Mouse (Mus musculus) midbrain, embryonic 15.5 days (tissue): Measurements from ENCODE around the gene Tmem199. TPM values are rescaled to one million over a fixed set of nuclear protein-coding genes. Genes with fewer than 3 reads are reported as not detected.
"Not testable (repeated sequence)": the region's sequence is repeated elsewhere in the genome, so short reads cannot be mapped to it uniquely, and the experiment has no call there.

Source experiments
- ATAC-seq: fragments of 200-750 bp; cut with Nextera tagmentation; replicated peaks from 2 replicates; pipeline ENCODE4 v1.8.0; 2017; ENCODE audit warnings: moderate TSS enrichment
- H3K27ac ChIP-seq: fragments of 300-500 bp; sonication (generic); 2 replicates; pipeline ENCODE4 v1.5.1; 2015; ENCODE audit warnings: mild to moderate bottlenecking, inconsistent platforms
- H3K27me3 ChIP-seq: fragments of 300-500 bp; sonication (generic); replicated peaks from 2 replicates; pipeline ENCODE4 v1.6.1; 2015; ENCODE audit warnings: inconsistent platforms
- H3K36me3 ChIP-seq: fragments of 300-500 bp; sonication (generic); replicated peaks from 2 replicates; pipeline ENCODE4 v1.6.1; 2015; ENCODE audit warnings: inconsistent platforms
- H3K4me1 ChIP-seq: fragments of 300-500 bp; sonication (generic); 2 replicates; pipeline ENCODE4 v1.6.1; 2015; ENCODE audit warnings: inconsistent platforms
- H3K4me2 ChIP-seq: fragments of 300-500 bp; sonication (generic); 2 replicates; pipeline ENCODE4 v1.6.1; 2015; ENCODE audit warnings: inconsistent platforms, mild to moderate bottlenecking, moderate library complexity
- H3K4me3 ChIP-seq: fragments of 300-500 bp; sonication (generic); 2 replicates; pipeline ENCODE4 v1.5.1; 2015; ENCODE audit warnings: mild to moderate bottlenecking, inconsistent platforms
- H3K9ac ChIP-seq: fragments of 300-500 bp; sonication (generic); 2 replicates; pipeline ENCODE4 v1.6.1; 2015; ENCODE audit warnings: mild to moderate bottlenecking, inconsistent platforms
- H3K9me3 ChIP-seq: fragments of 300-500 bp; sonication (generic); 2 replicates; pipeline ENCODE4 v1.6.1; 2016; ENCODE audit warnings: inconsistent platforms
- WGBS: fragments of 180-500 bp; shearing (Covaris S2); methylation state at CpG from one replicate; pipeline ENCODE4 v1.1.7; 2015; ENCODE audit warnings: mixed read lengths; 5-methylcytosine and 5-hydroxymethylcytosine counted together
- polyA plus RNA-seq: library from polyadenylated mRNA; unstranded; fragments of >200 nt; fragmentation: Nextera tagmentation; extraction: Ambion mirVana; gene quantifications from 2 replicates; pipeline ENCODE4 v1.2.1, GENCODE M21; 2015

Tmem199 gene
- polyA plus RNA-seq, 1 experiment from 2014 or later = 90.5 TPM

DNA sequence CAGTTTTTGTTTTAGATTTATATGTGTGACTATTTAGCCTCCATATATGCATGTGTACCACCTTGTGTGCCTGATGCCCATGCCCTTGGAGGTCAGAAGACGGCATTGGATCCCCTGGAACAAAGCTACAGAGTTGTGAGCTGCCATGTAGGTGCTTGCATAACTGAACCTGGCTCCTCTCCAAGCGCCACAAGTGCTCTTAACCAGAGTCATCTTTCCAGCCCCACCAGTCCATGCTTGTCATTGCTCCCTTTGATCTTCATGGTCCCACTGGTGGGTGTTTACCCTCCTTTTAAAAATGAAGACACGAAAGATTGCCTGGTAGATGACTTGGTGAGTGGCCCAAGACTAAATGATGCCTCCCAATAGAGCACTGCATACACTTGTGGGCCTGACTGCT is 28.4 kb upstream of the Tmem199 start:
- no peaks in the 10 kb centered on the region for H3K27me3 ChIP-seq
- H3K9me3 ChIP-seq = no peaks in the 10 kb centered on the region
- no peak for ATAC-seq
- no peak overlapping the region for H3K4me3 ChIP-seq
- H3K27ac ChIP-seq = no peak overlapping the region
- WGBS = 90% methylated on average over 3 of the region's 3 CpGs
- H3K9ac ChIP-seq = no peak overlapping the region
- H3K4me2 ChIP-seq = no peak overlapping the region
- peaks cover 34% of the 10 kb centered on the region for H3K36me3 ChIP-seq
- peaks cover 15% of the 10 kb centered on the region for H3K4me1 ChIP-seq

DNA sequence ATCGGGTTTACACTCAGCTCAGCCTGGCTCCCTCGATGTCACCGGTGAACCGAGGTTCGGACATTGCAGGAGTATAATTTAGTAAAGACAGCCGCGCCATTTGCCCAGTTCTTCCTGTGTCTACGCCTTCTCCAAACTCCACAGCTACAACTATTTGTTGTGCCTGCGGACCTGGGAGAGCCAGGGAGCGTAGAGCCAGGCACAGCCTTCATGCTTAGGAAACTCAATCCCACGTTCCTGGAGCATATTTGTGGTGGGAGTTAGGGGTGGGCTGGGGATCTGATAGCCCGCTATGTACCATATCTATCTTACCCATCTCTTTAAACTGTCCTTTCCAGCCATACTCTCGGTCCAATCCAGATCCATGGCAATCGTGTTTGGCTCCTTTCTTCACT is 24.7 kb upstream of the Tmem199 start:
- peaks cover 22% of the 10 kb centered on the region for H3K36me3 ChIP-seq
- 3% methylated on average over 14 of the region's 14 CpGs for WGBS

DNA sequence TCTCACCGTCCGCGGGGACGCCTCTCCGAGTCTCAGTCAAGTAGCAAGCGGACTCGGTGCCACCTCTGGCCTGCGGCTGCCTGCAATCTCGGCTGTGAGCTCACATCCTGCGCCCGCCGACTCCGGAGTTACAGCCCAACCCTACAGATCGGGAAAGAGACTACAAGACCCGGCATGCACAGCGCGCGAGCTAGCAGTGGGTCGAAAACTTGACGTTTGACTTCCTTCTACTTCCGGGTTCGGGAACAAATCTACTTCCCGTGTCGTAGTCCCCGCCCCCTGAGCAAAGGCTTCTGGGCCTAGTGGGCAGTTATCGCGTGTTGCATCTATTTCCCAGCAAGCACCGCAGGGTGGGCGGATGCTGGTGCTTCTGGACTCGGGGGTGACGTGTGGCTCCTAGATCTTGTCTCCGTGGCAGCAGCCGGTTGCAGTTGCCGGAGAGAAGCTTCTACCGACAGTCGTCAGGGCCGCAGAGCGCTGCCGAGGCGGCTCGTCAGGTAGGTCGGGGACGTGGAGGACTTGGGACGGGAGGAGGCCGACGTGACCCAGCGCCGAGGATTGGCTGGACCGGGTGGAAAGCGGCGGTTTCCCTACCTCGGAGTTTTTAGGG is 24.2 kb upstream of the Tmem199 start, which contains the start of the genes Tnfaip1 and Ift20:
TSS of gene Tnfaip1 (minus strand) at position 253 of the 610 bp plus-strand sequence.
TSS of gene Ift20 (plus strand) at position 282 of the 610 bp plus-strand sequence.
- Histone ChIP-seq H3K4me2 (peak within 1 kb of the TSS; percentile 88), H3K36me3 (peaks cover 22% of the 10 kb centered on the region), H3K27ac (peak within 1 kb of the TSS; percentile 92), H3K9ac (peak within 1 kb of the TSS; percentile 89), H3K4me1 (peaks cover 37% of the 10 kb centered on the region), H3K27me3 (no peaks in the 10 kb centered on the region), H3K4me3 (peak within 1 kb of the TSS; percentile 94), H3K9me3 (no peaks in the 10 kb centered on the region)
- ATAC-seq = peak; percentile 98
- under 1% methylated on average over 52 of the region's 52 CpGs for WGBS

More for the DNA sequence above, 24.7 kb upstream of the Tmem199 start:
- peak overlapping the region; percentile 76 for H3K9ac ChIP-seq
- H3K9me3 ChIP-seq = no peaks in the 10 kb centered on the region
- ATAC-seq = no peak
- no peaks in the 10 kb centered on the region for H3K27me3 ChIP-seq
- peak overlapping the region; percentile 94 for H3K4me3 ChIP-seq
- H3K27ac ChIP-seq = peak overlapping the region; percentile 92
- H3K4me1 ChIP-seq = peaks cover 37% of the 10 kb centered on the region
- H3K4me2 ChIP-seq = peak overlapping the region; percentile 67

DNA sequence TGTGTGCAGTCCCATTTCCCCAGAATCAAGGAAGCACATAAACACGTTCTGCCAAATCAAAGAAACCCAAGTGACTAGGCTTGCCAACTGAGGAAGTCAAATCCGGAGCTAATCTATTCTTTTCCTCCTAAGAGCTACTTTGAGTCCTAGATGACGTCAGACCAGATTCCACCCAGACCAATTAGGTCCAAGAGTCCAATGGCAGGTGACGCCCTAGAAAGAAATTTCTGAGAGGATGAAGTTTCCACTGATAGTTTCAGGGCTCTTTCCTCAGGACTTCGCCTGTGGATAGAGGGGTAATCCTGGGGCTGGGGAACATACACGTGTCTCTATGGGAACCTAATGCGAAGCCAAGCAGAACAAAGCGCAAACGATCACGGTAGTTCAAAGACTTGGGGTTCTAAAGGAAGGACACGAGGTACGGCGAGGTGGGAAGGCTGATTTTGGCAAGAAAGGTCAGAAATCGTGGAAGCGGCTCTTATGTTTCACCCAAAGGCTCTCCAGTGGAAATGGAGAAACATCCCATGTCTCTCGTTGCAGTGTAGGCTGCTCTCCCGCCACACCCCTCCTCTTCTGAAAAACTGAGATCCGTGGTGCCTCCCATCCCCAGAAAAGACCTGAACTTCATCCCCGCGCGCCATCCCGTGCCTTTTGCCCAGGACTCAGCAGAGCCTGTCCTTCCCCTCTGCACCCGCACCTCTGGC is 23.6 kb upstream of the Tmem199 start:
- peak; percentile 19 for ATAC-seq
- Histone ChIP-seq H3K27ac (peak overlapping the region; percentile 92), H3K4me1 (peaks cover 37% of the 10 kb centered on the region), H3K4me3 (peak overlapping the region; percentile 94), H3K4me2 (peak overlapping the region; percentile 88), H3K9me3 (no peaks in the 10 kb centered on the region), H3K27me3 (no peaks in the 10 kb centered on the region), H3K36me3 (peaks cover 16% of the 10 kb centered on the region; the same call in 1 of the 2 replicates), H3K9ac (peak overlapping the region; percentile 89)
- under 1% methylated on average over 23 of the region's 23 CpGs for WGBS

DNA sequence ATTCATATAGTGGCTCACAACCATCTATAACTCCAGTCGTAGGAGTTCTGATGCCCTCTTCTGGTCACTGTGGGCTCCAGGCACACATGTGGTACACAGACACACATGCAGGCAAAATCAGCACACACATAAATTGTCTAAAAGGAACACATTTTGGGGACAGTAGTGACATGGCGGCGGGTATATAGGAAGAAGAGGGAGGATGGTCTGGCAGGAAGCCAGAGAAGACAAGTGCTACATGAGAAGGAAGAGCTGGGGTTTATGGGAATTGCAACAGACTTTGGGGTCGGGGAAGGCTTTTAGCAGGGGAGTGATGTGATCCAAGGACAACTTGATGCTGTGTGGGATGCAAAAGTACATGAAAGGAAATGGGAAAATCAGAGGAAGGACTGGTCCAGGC is 22.5 kb upstream of the Tmem199 start:
- Histone ChIP-seq H3K9ac (no peak overlapping the region), H3K4me3 (peak overlapping the region; percentile 94; the same call in 1 of the 2 replicates), H3K9me3 (no peaks in the 10 kb centered on the region), H3K27ac (no peak overlapping the region), H3K36me3 (peaks cover 8% of the 10 kb centered on the region; the same call in 1 of the 2 replicates), H3K27me3 (no peaks in the 10 kb centered on the region), H3K4me1 (peaks cover 37% of the 10 kb centered on the region), H3K4me2 (peak overlapping the region; percentile 88)
- 90% methylated on average over 4 of the region's 4 CpGs for WGBS
- ATAC-seq = no peak

DNA sequence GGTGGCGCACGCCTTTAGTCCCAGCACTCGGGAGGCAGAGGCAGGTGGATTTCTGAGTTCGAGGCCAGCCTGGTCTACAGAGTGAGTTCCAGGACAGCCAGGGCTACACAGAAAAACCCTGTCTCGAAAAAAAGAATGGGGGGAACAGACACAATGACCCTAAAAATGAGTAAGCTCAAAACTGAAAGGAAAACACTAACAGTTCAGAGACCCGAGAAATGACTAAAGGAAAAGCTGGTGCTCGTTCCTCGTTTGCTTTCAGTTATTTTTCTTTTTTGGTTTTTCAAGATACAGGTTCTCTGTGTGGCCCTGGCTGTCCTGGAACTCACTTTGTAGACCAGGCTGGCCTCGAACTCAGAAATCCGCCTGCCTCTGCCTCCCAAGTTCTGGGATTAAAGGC is 19.5 kb upstream of the Tmem199 start:
- H3K9ac ChIP-seq, H3K27me3 ChIP-seq, H3K4me2 ChIP-seq, H3K27ac ChIP-seq, H3K4me3 ChIP-seq, ATAC-seq, H3K9me3 ChIP-seq: not testable (repeated sequence)
- WGBS = 94% methylated on average over 10 of the region's 10 CpGs
- Histone ChIP-seq H3K36me3 (peaks cover 20% of the 10 kb centered on the region), H3K4me1 (peaks cover 24% of the 10 kb centered on the region)

DNA sequence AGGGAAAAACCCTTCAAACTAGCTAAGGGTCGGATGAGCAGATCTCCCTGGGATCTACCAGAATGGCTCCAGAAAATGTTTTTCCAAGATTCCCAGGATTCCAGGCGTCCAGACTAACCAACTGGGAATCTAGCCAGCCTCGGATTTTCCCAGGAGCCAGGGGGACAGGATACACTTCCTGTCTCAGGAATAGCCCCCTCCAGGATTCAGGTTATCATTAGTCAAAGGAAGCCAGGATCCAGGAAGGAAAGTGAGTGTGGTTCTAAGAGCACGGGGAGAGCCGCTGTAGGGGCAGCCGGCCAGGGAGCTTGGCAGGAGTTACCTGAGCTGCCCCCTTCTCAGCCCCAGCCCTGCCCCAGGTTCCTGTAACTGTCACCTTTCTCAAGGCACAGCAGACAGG is 19.1 kb upstream of the Tmem199 start:
- H3K27ac ChIP-seq = no peak overlapping the region
- no peak overlapping the region for H3K4me3 ChIP-seq
- no peak overlapping the region for H3K9ac ChIP-seq
- peaks cover 24% of the 10 kb centered on the region for H3K36me3 ChIP-seq
- 87% methylated on average over 6 of the region's 6 CpGs for WGBS
- H3K9me3 ChIP-seq = no peaks in the 10 kb centered on the region
- ATAC-seq = no peak
- H3K27me3 ChIP-seq = no peaks in the 10 kb centered on the region
- peaks cover 24% of the 10 kb centered on the region for H3K4me1 ChIP-seq
- H3K4me2 ChIP-seq = no peak overlapping the region

DNA sequence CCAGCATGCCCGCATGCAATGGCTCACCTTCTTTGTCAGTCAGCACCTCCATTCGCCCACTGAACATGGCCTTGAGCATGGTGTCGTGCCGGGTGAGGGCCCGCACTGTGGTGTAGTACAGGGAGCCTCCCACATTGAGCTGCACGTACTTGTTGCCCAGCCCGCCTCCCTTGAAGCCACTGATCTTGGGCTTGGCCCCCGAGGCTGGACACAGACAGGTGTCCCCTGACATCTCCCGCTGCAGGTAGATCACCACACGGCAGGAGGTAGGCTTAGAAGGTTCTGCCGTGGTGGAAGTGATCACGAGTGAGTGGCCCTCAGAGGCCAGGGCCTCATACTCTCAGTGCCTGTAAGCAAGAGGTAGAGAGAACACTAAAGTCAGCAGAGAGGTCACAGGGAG is 18.0 kb upstream of the Tmem199 start:
- H3K36me3 ChIP-seq = peaks cover 30% of the 10 kb centered on the region
- H3K4me2 ChIP-seq = no peak overlapping the region
- no peak overlapping the region for H3K4me3 ChIP-seq
- H3K27me3 ChIP-seq = no peaks in the 10 kb centered on the region
- WGBS = 89% methylated on average over 12 of the region's 12 CpGs
- H3K4me1 ChIP-seq = peaks cover 19% of the 10 kb centered on the region
- H3K9ac ChIP-seq = no peak overlapping the region
- H3K27ac ChIP-seq = no peak overlapping the region
- no peak for ATAC-seq
- H3K9me3 ChIP-seq = no peaks in the 10 kb centered on the region

DNA sequence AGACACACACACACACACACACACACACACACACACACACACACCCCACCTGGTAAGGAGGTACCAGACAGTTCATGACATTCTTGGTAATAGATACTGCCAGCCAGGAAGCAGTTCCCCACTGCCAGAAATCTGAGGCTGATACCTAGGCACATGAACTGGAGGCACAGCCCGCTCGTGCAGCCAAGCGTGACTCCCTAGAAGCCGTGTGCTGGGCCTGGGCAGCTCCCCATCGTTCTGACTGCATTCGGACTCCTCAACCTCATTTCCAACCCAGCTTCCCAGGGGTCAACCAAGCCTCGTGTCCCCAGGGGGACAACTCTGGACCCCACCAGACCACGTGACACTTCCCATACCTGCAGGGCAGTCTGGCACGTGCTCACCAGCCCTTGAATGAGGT is 16.7 kb upstream of the Tmem199 start:
- no peak overlapping the region for H3K27ac ChIP-seq
- WGBS = 75% methylated on average over 9 of the region's 9 CpGs
- H3K36me3 ChIP-seq = peaks cover 40% of the 10 kb centered on the region
- no peaks in the 10 kb centered on the region for H3K9me3 ChIP-seq
- ATAC-seq = no peak
- H3K9ac ChIP-seq = no peak overlapping the region
- H3K4me3 ChIP-seq = no peak overlapping the region
- H3K4me2 ChIP-seq = no peak overlapping the region
- 0 out of 2 replicates have a peak, but pooled peaks cover 10% of the 10 kb centered on the region for H3K4me1 ChIP-seq
- H3K27me3 ChIP-seq = no peaks in the 10 kb centered on the region

DNA sequence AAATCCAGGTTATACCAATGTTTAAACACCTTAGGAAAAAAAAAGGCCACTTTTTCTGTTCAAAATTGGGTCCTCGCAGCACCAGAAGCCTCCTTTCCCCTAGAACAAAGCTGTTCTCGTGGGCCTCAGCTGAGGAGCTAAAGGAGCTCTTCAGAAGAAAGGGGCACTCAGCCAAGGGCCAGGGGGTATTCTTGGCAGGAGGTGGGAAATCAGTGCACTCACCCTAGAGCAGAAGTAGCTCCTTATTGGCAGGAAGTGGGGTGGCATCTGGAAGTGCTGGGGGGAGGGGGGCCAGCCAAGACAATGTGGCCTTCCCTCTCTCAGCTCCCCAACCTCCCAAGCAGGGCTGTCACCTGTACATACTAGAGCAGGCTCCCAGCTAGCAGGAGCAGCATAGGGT is 12.9 kb upstream of the Tmem199 start:
- no peaks in the 10 kb centered on the region for H3K27me3 ChIP-seq
- no peak overlapping the region for H3K4me3 ChIP-seq
- H3K9me3 ChIP-seq = no peaks in the 10 kb centered on the region
- peaks cover 51% of the 10 kb centered on the region for H3K36me3 ChIP-seq
- 67% methylated on average over 2 of the region's 2 CpGs for WGBS
- no peak overlapping the region for H3K4me2 ChIP-seq
- no peak for ATAC-seq
- H3K4me1 ChIP-seq = no peaks in the 10 kb centered on the region
- H3K27ac ChIP-seq = no peak overlapping the region
- H3K9ac ChIP-seq = no peak overlapping the region

DNA sequence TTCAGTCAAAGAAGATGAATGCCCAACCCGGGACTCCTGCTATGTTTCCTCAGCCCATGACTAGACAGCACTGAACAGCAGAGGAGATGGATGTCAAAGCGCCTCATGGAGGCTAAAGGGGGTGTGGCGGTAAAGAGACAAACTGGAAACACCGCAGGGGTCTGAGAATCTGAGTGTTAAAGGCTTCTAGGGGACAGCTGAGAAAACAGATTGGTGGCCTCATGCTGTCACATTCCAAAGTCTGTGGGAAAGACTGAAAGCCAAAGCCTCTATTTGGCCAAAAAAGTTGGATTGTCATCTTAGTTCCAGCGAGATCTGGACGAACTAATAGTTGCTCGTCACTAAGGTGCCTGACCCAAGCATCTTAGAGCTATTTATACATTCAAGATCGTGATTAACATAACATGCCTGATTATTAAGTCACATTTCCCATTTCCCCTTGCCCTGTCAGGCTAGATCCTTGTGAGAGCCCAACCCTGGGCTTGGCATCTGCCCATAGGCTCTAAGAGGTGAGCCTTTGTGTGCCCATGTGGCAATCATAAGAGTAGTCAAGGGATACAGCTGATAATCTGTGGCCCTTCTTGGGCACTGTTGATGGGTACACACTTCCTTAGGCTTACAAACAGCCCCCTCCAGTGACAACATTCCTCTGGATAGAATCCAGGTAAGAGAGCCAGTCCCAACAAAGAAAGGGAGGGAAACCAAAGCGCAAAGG is 11.4 kb upstream of the Tmem199 start:
- Histone ChIP-seq H3K4me2 (no peak overlapping the region), H3K9ac (no peak overlapping the region), H3K4me3 (no peak overlapping the region), H3K27me3 (no peaks in the 10 kb centered on the region), H3K36me3 (peaks cover 54% of the 10 kb centered on the region; the same call in 1 of the 2 replicates), H3K4me1 (no peaks in the 10 kb centered on the region), H3K9me3 (no peaks in the 10 kb centered on the region), H3K27ac (0 out of 2 replicates have a peak overlapping the region, but pooled peaks have one; percentile 8)
- 80% methylated on average over 9 of the region's 9 CpGs for WGBS
- no peak for ATAC-seq

DNA sequence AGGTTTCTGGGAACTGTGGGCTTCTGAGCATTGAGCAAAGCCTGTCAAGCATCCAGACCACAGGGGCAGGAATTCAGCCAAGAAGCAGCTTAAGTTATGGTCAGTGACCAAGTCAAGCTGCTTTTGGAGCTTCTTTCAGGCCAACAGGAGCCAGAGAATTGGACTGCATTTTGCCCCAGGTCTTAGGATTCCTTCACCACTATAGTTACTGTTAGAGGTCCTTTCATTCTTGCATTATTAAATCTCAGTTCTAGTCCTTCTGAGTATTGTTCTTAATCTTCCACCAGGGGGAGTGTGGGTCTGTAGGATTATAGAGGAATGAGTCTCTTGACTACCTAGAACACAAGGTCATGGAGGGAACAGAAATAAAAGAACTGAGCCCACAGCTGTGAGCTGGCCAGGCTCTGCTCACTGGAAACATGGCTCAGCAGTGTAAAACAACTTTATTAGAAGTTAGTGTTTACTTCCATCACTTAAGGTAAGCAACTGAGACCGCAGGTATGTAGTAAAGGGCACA is 10.6 kb upstream of the Tmem199 start:
- Histone ChIP-seq H3K9ac (no peak overlapping the region), H3K9me3 (no peaks in the 10 kb centered on the region), H3K27ac (no peak overlapping the region), H3K4me1 (no peaks in the 10 kb centered on the region), H3K36me3 (peaks cover 56% of the 10 kb centered on the region; the same call in 1 of the 2 replicates), H3K4me3 (no peak overlapping the region), H3K4me2 (no peak overlapping the region), H3K27me3 (no peaks in the 10 kb centered on the region)
- ATAC-seq = no peak
- whole genome bisulfite sequencing = 97% methylated on average over 1 of the region's 1 CpGs
